Mouse (Mus musculus): ENCODE measurements around the gene Nkiras1. TPM values are rescaled to one million over a fixed set of nuclear protein-coding genes. Genes with fewer than 3 reads are reported as not detected.
"Not testable (repeated sequence)": the region's sequence is repeated elsewhere in the genome, so short reads cannot be mapped to it uniquely, and the experiment has no call there.

Gene Nkiras1
- total RNA-seq, 2 experiments from 2014 or later: 0.30 to 3.8 TPM

GRCm38 (mm10) chr14:18269947-18270528 lies 898 bp upstream of the Nkiras1 start:
- not testable (repeated sequence) for ATAC-seq (replicated peaks; ENCODE audit: low FRiP score, poor library complexity, severe bottlenecking)

- ATAC-seq (replicated peaks; ENCODE audit: low FRiP score, poor library complexity, severe bottlenecking): no peak
These were observed 730 bp downstream of the Nkiras1 start for GRCm38 (mm10) chr14:18271666-18272065.

GRCm38 (mm10) chr14:18274526-18274925 lies 3.6 kb downstream of the Nkiras1 start:
- ATAC-seq (replicated peaks; ENCODE audit: low FRiP score, poor library complexity, severe bottlenecking): no peak

GRCm38 (mm10) chr14:18280375-18280774 lies 9.4 kb downstream of the Nkiras1 start:
- ATAC-seq (replicated peaks; ENCODE audit: low FRiP score, poor library complexity, severe bottlenecking): no peak

- no peak for ATAC-seq (replicated peaks; ENCODE audit: low FRiP score, poor library complexity, severe bottlenecking)
These were observed 13.6 kb downstream of the Nkiras1 start for GRCm38 (mm10) chr14:18284581-18284980.

- ATAC-seq (replicated peaks; ENCODE audit: low FRiP score, poor library complexity, severe bottlenecking): no peak
These were observed 14.5 kb downstream of the Nkiras1 start for GRCm38 (mm10) chr14:18285476-18285875.

GRCm38 (mm10) chr14:18286441-18286840 lies 15.5 kb downstream of the Nkiras1 start:
- no peak for ATAC-seq (replicated peaks; ENCODE audit: low FRiP score, poor library complexity, severe bottlenecking)

GRCm38 (mm10) chr14:18287391-18287790 lies 16.5 kb downstream of the Nkiras1 start:
- ATAC-seq (replicated peaks; ENCODE audit: low FRiP score, poor library complexity, severe bottlenecking): no peak

- no peak for ATAC-seq (replicated peaks; ENCODE audit: low FRiP score, poor library complexity, severe bottlenecking)
These were observed 21.2 kb downstream of the Nkiras1 start for GRCm38 (mm10) chr14:18292111-18292510.

GRCm38 (mm10) chr14:18292578-18292977 lies 21.6 kb downstream of the Nkiras1 start:
- ATAC-seq (replicated peaks; ENCODE audit: low FRiP score, poor library complexity, severe bottlenecking): no peak

- no peak for ATAC-seq (replicated peaks; ENCODE audit: low FRiP score, poor library complexity, severe bottlenecking)
These were observed 26.5 kb downstream of the Nkiras1 start for GRCm38 (mm10) chr14:18297441-18297840.

- ATAC-seq (replicated peaks; ENCODE audit: low FRiP score, poor library complexity, severe bottlenecking): no peak
These were observed 27.9 kb downstream of the Nkiras1 start for GRCm38 (mm10) chr14:18298874-18299273.

- no peak for ATAC-seq (replicated peaks; ENCODE audit: low FRiP score, poor library complexity, severe bottlenecking)
These were observed 29.7 kb downstream of the Nkiras1 start for GRCm38 (mm10) chr14:18300676-18301075.

GRCm38 (mm10) chr14:18301591-18301990 lies 30.7 kb downstream of the Nkiras1 start:
- ATAC-seq (replicated peaks; ENCODE audit: low FRiP score, poor library complexity, severe bottlenecking): no peak

GRCm38 (mm10) chr14:18302750-18303149 lies 31.8 kb downstream of the Nkiras1 start:
- ATAC-seq (replicated peaks; ENCODE audit: low FRiP score, poor library complexity, severe bottlenecking): no peak

GRCm38 (mm10) chr14:18303262-18303661 lies 32.3 kb downstream of the Nkiras1 start:
- no peak for ATAC-seq (replicated peaks; ENCODE audit: low FRiP score, poor library complexity, severe bottlenecking)

GRCm38 (mm10) chr14:18304165-18304564 lies 33.2 kb downstream of the Nkiras1 start:
- ATAC-seq (replicated peaks; ENCODE audit: low FRiP score, poor library complexity, severe bottlenecking): no peak

- ATAC-seq (replicated peaks; ENCODE audit: low FRiP score, poor library complexity, severe bottlenecking): no peak
These were observed 46.8 kb downstream of the Nkiras1 start for GRCm38 (mm10) chr14:18317457-18318411.

- no peak for ATAC-seq (replicated peaks; ENCODE audit: low FRiP score, poor library complexity, severe bottlenecking)
These were observed 56.2 kb downstream of the Nkiras1 start for GRCm38 (mm10) chr14:18326968-18327672.

Measured in erythroid progenitor cell, adult 5-6 weeks (primary cell).